Mouse (Mus musculus) neural tube, embryonic 15.5 days (tissue): ENCODE data around the gene Sfxn5. TPM values are rescaled to one million over a fixed set of nuclear protein-coding genes. Genes with fewer than 3 reads are reported as not detected.

ENCODE experiments used
- ATAC-seq: fragments of 200-750 bp; cut with Nextera tagmentation; 2 replicates; pipeline ENCODE4 v1.8.0; 2017; ENCODE audit warnings: mild to moderate bottlenecking, moderate TSS enrichment, moderate library complexity; ENCODE audit not compliant: low FRiP score
- H3K27ac ChIP-seq: fragments of 300-500 bp; sonication (generic); replicated peaks from 2 replicates; pipeline ENCODE4 v1.5.1; 2015; ENCODE audit warnings: mild to moderate bottlenecking, inconsistent platforms
- H3K27me3 ChIP-seq: fragments of 300-500 bp; sonication (generic); replicated peaks from 2 replicates; pipeline ENCODE4 v1.6.1; 2015; ENCODE audit warnings: inconsistent platforms
- H3K36me3 ChIP-seq: fragments of 300-500 bp; sonication (generic); 2 replicates; pipeline ENCODE4 v1.6.1; 2015; ENCODE audit warnings: inconsistent platforms
- H3K4me1 ChIP-seq: fragments of 300-500 bp; sonication (generic); 2 replicates; pipeline ENCODE4 v1.6.1; 2015; ENCODE audit warnings: inconsistent platforms
- H3K4me2 ChIP-seq: fragments of 300-500 bp; sonication (generic); 2 replicates; pipeline ENCODE4 v1.6.1; 2015; ENCODE audit warnings: inconsistent platforms, mild to moderate bottlenecking, moderate library complexity
- H3K4me3 ChIP-seq: fragments of 300-500 bp; sonication (generic); replicated peaks from 2 replicates; pipeline ENCODE4 v1.5.1; 2015; ENCODE audit warnings: mild to moderate bottlenecking, inconsistent platforms
- H3K9ac ChIP-seq: fragments of 300-500 bp; sonication (generic); replicated peaks from 2 replicates; pipeline ENCODE4 v1.6.1; 2015; ENCODE audit warnings: mild to moderate bottlenecking, inconsistent platforms
- H3K9me3 ChIP-seq: fragments of 300-500 bp; sonication (generic); replicated peaks from 2 replicates; pipeline ENCODE4 v1.6.1; 2016; ENCODE audit warnings: inconsistent platforms
- WGBS: fragments of 180-500 bp; shearing (Covaris S2); methylation state at CpG from one replicate; pipeline ENCODE4 v1.1.7; 2015; ENCODE audit warnings: mixed read lengths; 5-methylcytosine and 5-hydroxymethylcytosine counted together
- polyA plus RNA-seq: library from polyadenylated mRNA; unstranded; fragments of >200 nt; fragmentation: Nextera tagmentation; extraction: Ambion mirVana; gene quantifications from 2 replicates; pipeline ENCODE4 v1.2.1, GENCODE M21; 2015

The Sfxn5 gene
- polyA plus RNA-seq, 1 experiment from 2014 or later = 39.3 TPM

GRCm38 (mm10) chr6:85237595-85238337, 95.5 kb downstream of the Sfxn5 start:
- H3K36me3 ChIP-seq = no peaks in the 10 kb centered on the region
- H3K4me3 ChIP-seq = no peak overlapping the region
- 66% methylated on average over 10 of the region's 10 CpGs for WGBS
- no peak for ATAC-seq
- no peak overlapping the region for H3K9ac ChIP-seq
- no peak overlapping the region for H3K4me2 ChIP-seq
- H3K27me3 ChIP-seq = no peaks in the 10 kb centered on the region
- no peak overlapping the region for H3K27ac ChIP-seq
- H3K4me1 ChIP-seq = peaks cover 5% of the 10 kb centered on the region
- no peaks in the 10 kb centered on the region for H3K9me3 ChIP-seq

GRCm38 (mm10) chr6:85237001-85237400, 96.2 kb downstream of the Sfxn5 start:
- Histone ChIP-seq H3K27ac (no peak overlapping the region), H3K36me3 (no peaks in the 10 kb centered on the region), H3K9me3 (no peaks in the 10 kb centered on the region), H3K4me3 (no peak overlapping the region), H3K27me3 (no peaks in the 10 kb centered on the region), H3K4me1 (peaks cover 12% of the 10 kb centered on the region), H3K9ac (no peak overlapping the region), H3K4me2 (no peak overlapping the region)
- WGBS = 38% methylated on average over 5 of the region's 5 CpGs
- ATAC-seq = no peak

- no peaks in the 10 kb centered on the region for H3K36me3 ChIP-seq
- H3K9me3 ChIP-seq = no peaks in the 10 kb centered on the region
- no peak overlapping the region for H3K4me2 ChIP-seq
- H3K27ac ChIP-seq = no peak overlapping the region
- 57% methylated on average over 5 of the region's 5 CpGs for WGBS
- H3K9ac ChIP-seq = no peak overlapping the region
- no peak overlapping the region for H3K4me3 ChIP-seq
- ATAC-seq = no peak
- H3K27me3 ChIP-seq = no peaks in the 10 kb centered on the region
- H3K4me1 ChIP-seq = peaks cover 16% of the 10 kb centered on the region
Measured at GRCm38 (mm10) chr6:85234796-85235195, 98.4 kb downstream of the Sfxn5 start.

GRCm38 (mm10) chr6:85232836-85233623, 100.2 kb downstream of the Sfxn5 start:
- H3K27ac ChIP-seq = no peak overlapping the region
- H3K4me1 ChIP-seq = peaks cover 16% of the 10 kb centered on the region
- no peak overlapping the region for H3K4me3 ChIP-seq
- ATAC-seq = no peak
- H3K9ac ChIP-seq = no peak overlapping the region
- no peaks in the 10 kb centered on the region for H3K27me3 ChIP-seq
- H3K36me3 ChIP-seq = no peaks in the 10 kb centered on the region
- 21% methylated on average over 7 of the region's 7 CpGs for WGBS
- H3K9me3 ChIP-seq = no peaks in the 10 kb centered on the region
- no peak overlapping the region for H3K4me2 ChIP-seq

GRCm38 (mm10) chr6:85232045-85232444, 101.2 kb downstream of the Sfxn5 start:
- Histone ChIP-seq H3K27ac (no peak overlapping the region), H3K27me3 (no peaks in the 10 kb centered on the region), H3K9ac (no peak overlapping the region), H3K9me3 (no peaks in the 10 kb centered on the region), H3K4me1 (peaks cover 16% of the 10 kb centered on the region), H3K4me3 (no peak overlapping the region), H3K36me3 (no peaks in the 10 kb centered on the region), H3K4me2 (no peak overlapping the region)
- 30% methylated on average over 4 of the region's 4 CpGs for WGBS
- no peak for ATAC-seq

GRCm38 (mm10) chr6:85231469-85231868, 101.8 kb downstream of the Sfxn5 start:
- Histone ChIP-seq H3K27me3 (no peaks in the 10 kb centered on the region), H3K36me3 (no peaks in the 10 kb centered on the region), H3K4me2 (no peak overlapping the region), H3K9ac (no peak overlapping the region), H3K4me3 (no peak overlapping the region), H3K9me3 (no peaks in the 10 kb centered on the region), H3K27ac (no peak overlapping the region), H3K4me1 (peaks cover 16% of the 10 kb centered on the region)
- ATAC-seq = no peak
- 35% methylated on average over 6 of the region's 6 CpGs for WGBS

GRCm38 (mm10) chr6:85230762-85231161, 102.5 kb downstream of the Sfxn5 start:
- Histone ChIP-seq H3K36me3 (no peaks in the 10 kb centered on the region), H3K27me3 (no peaks in the 10 kb centered on the region), H3K4me2 (no peak overlapping the region), H3K4me3 (no peak overlapping the region), H3K4me1 (peaks cover 16% of the 10 kb centered on the region), H3K27ac (no peak overlapping the region), H3K9ac (no peak overlapping the region), H3K9me3 (no peaks in the 10 kb centered on the region)
- WGBS = 81% methylated on average over 3 of the region's 3 CpGs
- no peak for ATAC-seq

- WGBS = 66% methylated on average over 2 of the region's 2 CpGs
- Histone ChIP-seq H3K36me3 (no peaks in the 10 kb centered on the region), H3K4me3 (no peak overlapping the region), H3K9ac (no peak overlapping the region), H3K4me2 (no peak overlapping the region), H3K4me1 (peaks cover 12% of the 10 kb centered on the region), H3K9me3 (no peaks in the 10 kb centered on the region), H3K27me3 (no peaks in the 10 kb centered on the region), H3K27ac (no peak overlapping the region)
- no peak for ATAC-seq
Measured at GRCm38 (mm10) chr6:85227520-85227919, 105.7 kb downstream of the Sfxn5 start.

GRCm38 (mm10) chr6:85226570-85226969, 106.7 kb downstream of the Sfxn5 start:
- no peaks in the 10 kb centered on the region for H3K36me3 ChIP-seq
- no peak for ATAC-seq
- H3K4me3 ChIP-seq = no peak overlapping the region
- H3K9me3 ChIP-seq = no peaks in the 10 kb centered on the region
- H3K4me2 ChIP-seq = no peak overlapping the region
- no peak overlapping the region for H3K27ac ChIP-seq
- no peaks in the 10 kb centered on the region for H3K27me3 ChIP-seq
- H3K9ac ChIP-seq = no peak overlapping the region
- peaks cover 4% of the 10 kb centered on the region; the same call in 1 of the 2 replicates for H3K4me1 ChIP-seq
- WGBS = 70% methylated on average over 9 of the region's 9 CpGs

- no peak overlapping the region for H3K4me2 ChIP-seq
- no peaks in the 10 kb centered on the region for H3K36me3 ChIP-seq
- peaks cover 4% of the 10 kb centered on the region; the same call in 1 of the 2 replicates for H3K4me1 ChIP-seq
- no peak overlapping the region for H3K27ac ChIP-seq
- no peak for ATAC-seq
- H3K4me3 ChIP-seq = no peak overlapping the region
- H3K9ac ChIP-seq = no peak overlapping the region
- H3K9me3 ChIP-seq = no peaks in the 10 kb centered on the region
- H3K27me3 ChIP-seq = no peaks in the 10 kb centered on the region
- 28% methylated on average over 15 of the region's 15 CpGs for WGBS
Measured at GRCm38 (mm10) chr6:85224442-85224891, 108.8 kb downstream of the Sfxn5 start.

GRCm38 (mm10) chr6:85223498-85224150, 109.6 kb downstream of the Sfxn5 start:
- Histone ChIP-seq H3K4me1 (peaks cover 9% of the 10 kb centered on the region), H3K36me3 (no peaks in the 10 kb centered on the region), H3K9ac (no peak overlapping the region; the same call in 1 of the 2 replicates), H3K27me3 (no peaks in the 10 kb centered on the region), H3K27ac (no peak overlapping the region), H3K4me2 (no peak overlapping the region), H3K4me3 (no peak overlapping the region), H3K9me3 (no peaks in the 10 kb centered on the region)
- no peak for ATAC-seq
- WGBS = 35% methylated on average over 14 of the region's 14 CpGs
